Mouse (Mus musculus): ENCODE data around the gene Bicra. TPM values are rescaled to one million over a fixed set of nuclear protein-coding genes. Genes with fewer than 3 reads are reported as not detected.

The Bicra gene
- total RNA-seq, 1 experiment from 2014 or later = 1.2 TPM

DNA sequence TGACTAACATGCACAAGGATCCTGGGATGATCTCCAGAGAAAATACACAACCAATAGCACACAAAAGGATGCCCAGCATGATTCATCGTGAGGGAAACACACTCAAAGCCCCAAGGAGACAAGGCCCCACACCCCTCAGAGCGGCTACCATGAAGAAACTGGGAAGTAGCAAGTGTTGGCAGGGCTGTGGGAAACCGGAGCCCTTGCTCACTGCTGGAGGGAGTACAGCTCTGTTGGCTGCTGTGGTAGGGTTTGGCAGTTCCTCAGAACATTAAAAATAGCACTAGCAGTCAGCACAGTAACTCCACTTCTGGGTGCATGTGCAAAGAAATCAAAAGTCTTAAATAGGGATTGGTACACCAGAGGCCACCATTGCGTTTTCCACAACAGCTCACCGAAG lies 45.5 kb downstream of the Bicra start:
- ATAC-seq (replicated peaks in 1 of 2; ENCODE audit: insufficient read depth in 1 of 2, low FRiP score in 2 of 2, low TSS enrichment in 1 of 2, low read depth in 1 of 2, poor library complexity in 2 of 2, severe bottlenecking in 2 of 2) = peak; percentile 86 to 87

DNA sequence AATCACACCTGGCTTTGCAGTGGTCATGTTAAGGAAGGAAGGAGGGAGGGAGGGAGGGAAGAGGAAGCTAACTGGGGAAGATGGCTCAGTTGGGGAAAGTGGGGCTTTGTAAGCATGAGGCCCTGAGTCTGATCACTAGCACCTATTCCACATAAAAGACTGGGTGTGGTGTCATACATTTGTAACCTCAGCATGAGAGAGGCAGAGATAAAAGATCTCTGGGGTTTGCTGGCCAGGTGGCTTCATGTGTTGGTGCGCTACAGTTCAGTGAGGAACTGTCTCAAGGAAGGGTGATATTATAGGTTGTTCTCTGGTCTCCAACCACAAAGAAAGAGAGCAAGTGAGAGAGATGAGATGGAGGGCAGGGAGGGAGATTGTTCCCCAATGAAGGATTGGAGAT lies 46.0 kb downstream of the Bicra start:
- ATAC-seq (replicated peaks in 1 of 2; ENCODE audit: insufficient read depth in 1 of 2, low FRiP score in 2 of 2, low TSS enrichment in 1 of 2, low read depth in 1 of 2, poor library complexity in 2 of 2, severe bottlenecking in 2 of 2) = no peak

DNA sequence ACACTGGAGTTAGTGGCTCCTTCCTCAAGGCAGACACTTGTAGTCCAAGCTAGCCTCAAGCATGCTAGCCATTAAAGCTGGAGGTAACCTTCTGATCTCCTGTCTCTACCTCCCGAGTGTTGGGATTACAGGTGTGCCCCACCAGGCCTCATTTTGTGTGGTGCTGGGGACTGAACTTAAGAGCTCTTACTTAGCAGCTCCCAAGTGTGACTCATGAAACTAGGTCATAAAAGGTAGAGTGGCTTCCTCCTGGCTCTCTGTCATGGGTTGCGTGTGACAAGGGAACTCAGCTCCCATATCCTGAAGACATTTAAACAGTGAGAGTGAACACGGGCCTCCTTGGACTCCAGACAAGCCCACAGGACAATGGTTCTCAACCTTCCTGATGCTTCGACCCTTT lies 53.9 kb downstream of the Bicra start:
- no peak for ATAC-seq (replicated peaks in 1 of 2; ENCODE audit: insufficient read depth in 1 of 2, low FRiP score in 2 of 2, low TSS enrichment in 1 of 2, low read depth in 1 of 2, poor library complexity in 2 of 2, severe bottlenecking in 2 of 2)

GRCm38 (mm10) chr7:15993152-15993551 lies 54.6 kb downstream of the Bicra start:
- ATAC-seq (replicated peaks in 1 of 2; ENCODE audit: insufficient read depth in 1 of 2, low FRiP score in 2 of 2, low TSS enrichment in 1 of 2, low read depth in 1 of 2, poor library complexity in 2 of 2, severe bottlenecking in 2 of 2) = no peak

- no peak for ATAC-seq (replicated peaks in 1 of 2; ENCODE audit: insufficient read depth in 1 of 2, low FRiP score in 2 of 2, low TSS enrichment in 1 of 2, low read depth in 1 of 2, poor library complexity in 2 of 2, severe bottlenecking in 2 of 2)
These were observed 56.0 kb downstream of the Bicra start for GRCm38 (mm10) chr7:15991764-15992163.

DNA sequence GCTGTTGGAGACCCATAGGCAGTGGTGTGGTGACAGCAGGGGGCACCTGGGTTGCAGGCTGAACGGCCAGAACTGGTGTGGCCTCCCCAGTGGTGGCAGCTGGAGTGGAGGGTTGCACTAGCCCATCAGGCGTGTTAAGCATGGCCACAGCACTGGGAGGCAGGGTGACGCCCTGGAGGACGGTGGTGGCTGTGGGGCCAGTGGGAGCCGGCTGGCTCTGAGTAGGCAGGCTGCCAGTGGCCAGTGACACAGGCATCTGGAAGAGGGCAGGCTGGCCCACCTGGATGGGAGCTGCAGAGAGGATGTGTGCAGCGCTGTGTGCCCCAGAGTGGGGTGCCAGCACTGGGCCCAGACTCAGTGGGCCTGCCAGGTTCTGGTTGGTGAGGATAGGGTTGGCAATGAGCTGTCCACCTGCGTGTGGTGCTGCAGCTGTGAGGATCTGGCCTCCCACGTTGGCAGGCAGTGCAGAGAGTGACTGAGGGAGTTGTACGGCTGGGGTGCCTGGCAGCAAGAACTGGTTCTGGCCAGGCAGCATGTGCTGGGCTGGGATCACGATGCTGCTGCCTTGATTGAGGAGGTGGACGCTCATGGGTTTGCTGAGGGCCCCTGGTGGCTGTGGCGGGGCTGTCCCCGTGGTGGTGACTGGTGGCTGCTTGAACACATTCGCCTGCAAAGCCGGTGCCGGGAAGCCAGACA lies 59.9 kb downstream of the Bicra start:
- no peak for ATAC-seq (replicated peaks in 1 of 2; ENCODE audit: insufficient read depth in 1 of 2, low FRiP score in 2 of 2, low TSS enrichment in 1 of 2, low read depth in 1 of 2, poor library complexity in 2 of 2, severe bottlenecking in 2 of 2)

DNA sequence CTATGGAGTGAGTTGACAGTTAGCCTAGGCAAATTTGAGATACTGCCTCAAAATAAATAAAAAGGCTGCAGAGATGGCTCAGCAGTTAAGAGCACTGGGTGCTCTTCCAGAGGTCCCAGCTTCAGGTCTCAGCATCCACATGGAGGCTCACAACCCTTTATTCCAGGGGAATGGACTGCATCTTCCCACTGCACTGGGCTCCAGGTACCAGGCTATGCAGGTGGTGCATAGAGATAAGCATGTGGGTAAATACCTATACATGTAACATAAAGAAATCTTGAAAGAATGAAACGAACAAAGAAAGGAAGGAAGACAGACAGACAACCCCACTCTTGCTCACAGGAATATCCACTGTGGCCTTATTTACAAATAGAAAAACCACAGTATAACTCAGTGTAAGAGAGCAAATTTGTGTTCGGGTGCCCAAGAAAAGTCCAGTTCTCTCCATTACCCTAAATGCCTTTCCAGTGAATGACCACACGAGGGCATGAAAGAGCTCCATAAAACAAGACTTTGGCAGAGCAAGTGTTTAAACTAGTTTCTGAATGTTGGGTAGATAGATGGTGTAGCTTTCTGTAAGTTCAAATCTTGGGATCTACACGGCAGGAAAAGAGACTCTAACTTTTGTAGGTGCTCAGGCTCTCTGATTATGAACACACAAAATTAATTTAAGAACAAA lies 64.9 kb downstream of the Bicra start:
- peak in 1 of 2 experiments; percentile 52; a peak in 1 of 4 replicates for ATAC-seq (replicated peaks in 1 of 2; ENCODE audit: insufficient read depth in 1 of 2, low FRiP score in 2 of 2, low TSS enrichment in 1 of 2, low read depth in 1 of 2, poor library complexity in 2 of 2, severe bottlenecking in 2 of 2)

- ATAC-seq (replicated peaks in 1 of 2; ENCODE audit: insufficient read depth in 1 of 2, low FRiP score in 2 of 2, low TSS enrichment in 1 of 2, low read depth in 1 of 2, poor library complexity in 2 of 2, severe bottlenecking in 2 of 2) = no peak
These were observed 66.2 kb downstream of the Bicra start for GRCm38 (mm10) chr7:15981538-15981937.

- ATAC-seq (replicated peaks in 1 of 2; ENCODE audit: insufficient read depth in 1 of 2, low FRiP score in 2 of 2, low TSS enrichment in 1 of 2, low read depth in 1 of 2, poor library complexity in 2 of 2, severe bottlenecking in 2 of 2) = 0 out of 4 replicates have a peak, but pooled peaks of 1 of the 2 experiments have one; percentile 5
These were observed 67.5 kb downstream of the Bicra start for GRCm38 (mm10) chr7:15980246-15980645.

DNA sequence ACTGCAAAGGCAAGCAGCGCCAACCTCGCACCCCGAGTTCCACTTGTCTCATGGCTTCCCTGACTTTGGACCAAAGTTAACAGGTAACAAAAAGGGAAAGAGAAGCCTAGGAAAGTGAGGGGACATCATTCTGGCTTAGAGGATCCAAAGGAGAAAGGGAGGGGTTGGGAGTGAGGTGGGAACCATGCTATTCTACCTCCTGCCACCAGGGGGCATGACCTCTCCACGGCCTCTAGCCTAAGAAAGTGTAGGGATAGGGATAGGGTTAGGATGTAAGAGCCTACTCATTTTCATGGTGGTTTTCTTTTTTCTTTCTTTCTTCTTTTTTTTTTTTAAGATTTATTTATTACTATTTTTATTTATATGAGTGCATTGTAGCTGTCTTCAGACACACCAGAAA lies 71.8 kb downstream of the Bicra start:
- ATAC-seq (replicated peaks in 1 of 2; ENCODE audit: insufficient read depth in 1 of 2, low FRiP score in 2 of 2, low TSS enrichment in 1 of 2, low read depth in 1 of 2, poor library complexity in 2 of 2, severe bottlenecking in 2 of 2) = peak; percentile 51 to 70; a peak in 1 of 4 replicates

DNA sequence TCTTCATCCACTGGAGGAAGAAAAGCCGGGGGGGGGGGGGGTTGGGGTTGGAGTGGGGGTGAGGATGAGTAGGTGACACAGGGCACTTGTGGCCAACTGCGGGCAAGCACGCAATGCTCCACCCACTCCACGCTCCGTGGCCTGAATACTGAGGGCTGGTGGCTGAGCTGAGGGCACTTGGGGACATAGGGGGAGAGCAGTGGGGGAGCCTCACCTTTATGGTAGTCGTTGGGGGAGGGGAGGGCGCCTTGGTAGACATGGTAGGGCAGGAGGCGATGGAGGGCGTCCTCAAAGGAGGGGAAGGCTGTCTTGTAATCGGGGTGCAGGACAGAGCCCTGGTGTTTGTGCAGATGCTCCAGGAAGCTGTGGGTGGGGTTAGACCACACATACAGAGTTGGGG lies 72.3 kb downstream of the Bicra start:
- ATAC-seq (replicated peaks in 1 of 2; ENCODE audit: insufficient read depth in 1 of 2, low FRiP score in 2 of 2, low TSS enrichment in 1 of 2, low read depth in 1 of 2, poor library complexity in 2 of 2, severe bottlenecking in 2 of 2) = no peak

GRCm38 (mm10) chr7:15974712-15975111 lies 73.0 kb downstream of the Bicra start:
- peak; percentile 38 to 40; a peak in 1 of 4 replicates for ATAC-seq (replicated peaks in 1 of 2; ENCODE audit: insufficient read depth in 1 of 2, low FRiP score in 2 of 2, low TSS enrichment in 1 of 2, low read depth in 1 of 2, poor library complexity in 2 of 2, severe bottlenecking in 2 of 2)

- no peak for ATAC-seq (replicated peaks in 1 of 2; ENCODE audit: insufficient read depth in 1 of 2, low FRiP score in 2 of 2, low TSS enrichment in 1 of 2, low read depth in 1 of 2, poor library complexity in 2 of 2, severe bottlenecking in 2 of 2)
These were observed 75.5 kb downstream of the Bicra start for GRCm38 (mm10) chr7:15972247-15972646.

DNA sequence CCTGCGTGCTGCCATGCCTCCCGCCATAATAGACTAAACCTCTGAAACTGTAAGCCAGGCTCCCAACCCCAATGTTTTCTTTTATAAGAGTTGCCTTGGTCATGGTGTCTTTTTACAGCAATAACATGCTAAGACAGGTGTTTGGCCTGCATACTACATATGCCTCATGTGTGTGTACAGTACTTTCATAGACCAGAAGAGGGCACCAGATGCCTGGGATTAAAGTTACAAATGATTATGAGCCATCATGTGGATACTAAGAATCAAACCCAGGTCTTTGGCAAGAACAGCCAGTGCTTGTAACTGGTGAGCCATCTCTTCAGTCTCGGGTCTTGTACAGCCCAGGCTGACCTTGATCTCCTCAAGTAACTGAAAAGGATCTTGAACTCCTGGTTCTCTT lies 78.0 kb downstream of the Bicra start:
- no peak for ATAC-seq (replicated peaks in 1 of 2; ENCODE audit: insufficient read depth in 1 of 2, low FRiP score in 2 of 2, low TSS enrichment in 1 of 2, low read depth in 1 of 2, poor library complexity in 2 of 2, severe bottlenecking in 2 of 2)

DNA sequence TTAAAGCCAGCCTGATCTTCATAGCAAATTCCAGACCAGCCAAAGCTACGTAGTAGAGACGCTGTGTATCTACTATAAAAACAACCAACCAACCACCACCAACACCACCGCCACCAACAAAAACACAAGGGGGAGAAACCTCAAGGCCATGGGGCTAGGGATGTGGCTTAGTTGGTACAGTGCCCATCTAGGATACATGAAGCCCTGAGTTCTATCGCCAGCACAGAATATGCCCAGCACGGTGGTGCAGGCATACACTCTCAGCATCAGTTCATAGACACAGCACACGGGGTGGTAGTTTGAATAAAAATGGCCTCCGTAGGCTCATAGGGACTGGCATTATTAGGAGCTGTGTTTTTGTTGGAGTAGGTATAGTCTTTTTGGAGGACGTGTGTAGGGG lies 79.4 kb downstream of the Bicra start:
- ATAC-seq (replicated peaks in 1 of 2; ENCODE audit: insufficient read depth in 1 of 2, low FRiP score in 2 of 2, low TSS enrichment in 1 of 2, low read depth in 1 of 2, poor library complexity in 2 of 2, severe bottlenecking in 2 of 2) = no peak

DNA sequence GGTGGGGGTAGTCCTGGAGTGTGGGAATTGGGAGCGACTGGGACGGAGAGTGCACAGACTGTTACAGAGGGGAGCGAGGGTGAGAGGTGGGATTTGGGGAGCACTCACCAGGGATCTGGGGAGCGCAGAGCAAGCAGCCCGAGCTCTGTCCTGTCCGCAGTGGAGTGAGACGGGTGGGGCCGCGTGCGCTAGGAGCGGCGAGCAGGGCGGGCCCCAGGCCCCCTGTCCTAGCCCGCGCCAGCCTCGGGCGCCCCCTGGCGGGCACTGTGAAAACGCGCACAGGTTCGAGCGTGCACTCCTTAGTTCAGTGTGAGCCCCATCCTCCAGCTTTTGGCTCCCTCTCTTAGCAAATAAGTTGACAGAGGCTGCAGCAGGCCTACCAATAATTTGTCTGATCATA lies 80.4 kb downstream of the Bicra start, which contains the start of gene Ehd2:
Ehd2 (minus strand) TSS at position 256 of the 400 bp plus-strand sequence.
- ATAC-seq (replicated peaks in 1 of 2; ENCODE audit: insufficient read depth in 1 of 2, low FRiP score in 2 of 2, low TSS enrichment in 1 of 2, low read depth in 1 of 2, poor library complexity in 2 of 2, severe bottlenecking in 2 of 2) = peak; percentile 61 to 77; a peak in 3 of 4 replicates

DNA sequence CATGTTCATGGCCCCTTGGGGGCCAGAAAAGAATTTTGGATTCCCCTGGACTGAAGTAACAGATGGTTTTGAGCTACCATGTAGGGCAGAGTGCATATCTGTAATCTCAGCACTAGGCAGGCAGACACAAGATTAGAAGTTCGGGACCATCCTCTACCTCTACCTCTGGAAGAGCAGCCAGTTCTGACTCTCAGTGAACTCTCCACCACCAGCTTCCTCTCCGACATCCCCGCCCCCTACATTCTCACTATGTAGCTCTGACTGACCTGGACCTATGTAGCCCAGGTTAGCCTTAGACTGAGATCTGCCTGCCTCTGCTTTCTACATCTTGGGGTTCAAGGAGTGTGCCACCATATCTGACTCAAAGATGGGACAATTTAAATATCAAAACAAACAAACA lies 81.2 kb downstream of the Bicra start:
- ATAC-seq (replicated peaks in 1 of 2; ENCODE audit: insufficient read depth in 1 of 2, low FRiP score in 2 of 2, low TSS enrichment in 1 of 2, low read depth in 1 of 2, poor library complexity in 2 of 2, severe bottlenecking in 2 of 2) = no peak

- no peak for ATAC-seq (replicated peaks in 1 of 2; ENCODE audit: insufficient read depth in 1 of 2, low FRiP score in 2 of 2, low TSS enrichment in 1 of 2, low read depth in 1 of 2, poor library complexity in 2 of 2, severe bottlenecking in 2 of 2)
These were observed 83.7 kb downstream of the Bicra start for GRCm38 (mm10) chr7:15963798-15964652.
